Mouse (Mus musculus) layer of hippocampus, adult 8-10 months (tissue): ENCODE measurements around the gene Misp. TPM values are rescaled to one million over a fixed set of nuclear protein-coding genes. Genes with fewer than 3 reads are reported as not detected.
A peak's percentile ranks its signal among the peaks of the same experiment; 100 is the strongest.

Experiments
- DNase-seq, 2 experiments: peaks; one replicate each; pipeline ENCODE4 v3.0.0; 2022; ENCODE audit warnings: low spot score in 2 of 2
- total RNA-seq, 4 experiments: library from RNA; stranded (reverse); gene quantifications; 2 replicates each; pipeline ENCODE4 v1.2.4; 2022

Gene Misp
- total RNA-seq, 4 experiments from 2014 or later, result 1.6 to 1.9 TPM; not detected in 2

DNA sequence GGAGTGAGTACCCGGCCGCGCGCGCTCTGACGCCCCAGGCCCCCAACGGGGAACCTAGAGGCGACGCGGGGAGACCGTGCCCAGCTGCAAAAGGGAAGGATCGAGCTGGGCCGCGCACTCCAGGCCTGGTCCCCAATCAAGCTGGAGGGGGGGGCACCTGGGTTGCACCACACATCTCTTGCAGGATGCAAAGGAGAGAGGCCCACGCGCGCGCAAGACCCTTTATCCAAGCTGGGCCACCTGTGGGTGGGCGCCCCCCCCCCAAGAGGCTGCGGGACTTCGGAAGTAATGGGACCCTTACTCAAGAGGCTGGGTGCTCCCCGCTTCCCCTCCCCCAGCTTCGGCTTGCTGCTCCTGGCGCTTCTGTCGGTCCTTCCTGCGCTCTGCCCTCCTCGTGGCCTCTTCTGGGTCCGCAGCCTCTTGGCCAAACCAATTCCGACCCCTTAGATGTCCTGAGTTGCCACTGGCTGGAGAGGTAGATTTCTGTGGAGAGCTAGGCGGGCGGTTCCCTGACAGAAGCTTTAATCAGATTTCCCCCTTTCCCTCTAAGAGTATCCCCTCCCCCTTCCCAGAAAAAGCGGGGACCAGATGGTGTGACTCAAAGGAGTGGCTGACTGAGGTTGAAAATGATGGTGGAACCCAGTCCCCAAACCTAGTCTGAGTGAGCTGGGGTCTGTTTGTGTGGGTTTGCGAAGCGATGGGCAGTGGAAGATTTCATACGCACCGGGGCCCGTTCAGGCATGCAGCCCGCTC lies 26.9 kb upstream of the Misp start:
- peak in 1 of 2 experiments; percentile 63 for DNase-seq

- no peak for DNase-seq
Measured at GRCm38 (mm10) chr10:79794491-79794931, 26.3 kb upstream of the Misp start.

- no peak for DNase-seq
Measured at GRCm38 (mm10) chr10:79795905-79796304, 24.9 kb upstream of the Misp start.

- DNase-seq, result no peak
Measured at GRCm38 (mm10) chr10:79797326-79797725, 23.5 kb upstream of the Misp start.

- DNase-seq, result no peak
Measured at GRCm38 (mm10) chr10:79798289-79798928, 22.4 kb upstream of the Misp start.

DNA sequence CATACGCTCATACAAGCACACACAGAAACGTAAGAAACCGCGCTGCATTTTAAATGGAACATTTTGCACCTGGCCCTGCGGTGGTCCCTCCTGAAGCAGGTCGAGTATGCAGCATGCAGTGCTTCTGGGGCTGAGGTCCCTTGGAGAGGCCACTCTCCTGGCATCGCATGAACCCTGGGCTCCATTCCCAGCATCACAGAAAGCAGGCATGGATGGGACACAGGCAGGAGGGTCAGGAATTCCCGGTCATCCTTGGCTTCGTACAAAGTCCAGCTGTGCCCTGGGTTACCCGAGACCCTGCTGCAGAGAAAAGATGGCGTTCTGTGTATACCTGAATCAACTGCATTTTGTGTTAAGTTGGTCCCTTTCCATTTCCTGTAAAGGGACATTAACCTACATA lies 20.3 kb upstream of the Misp start:
- DNase-seq, result no peak

- no peak for DNase-seq
Measured at GRCm38 (mm10) chr10:79801837-79802236, 19.0 kb upstream of the Misp start.

GRCm38 (mm10) chr10:79802331-79802971 lies 18.3 kb upstream of the Misp start:
- DNase-seq, result no peak

GRCm38 (mm10) chr10:79803716-79804323 lies 17.0 kb upstream of the Misp start:
- DNase-seq, result peak; percentile 89 to 90

- no peak for DNase-seq
Measured at GRCm38 (mm10) chr10:79805636-79806035, 15.2 kb upstream of the Misp start.

- DNase-seq, result no peak
Measured at GRCm38 (mm10) chr10:79806331-79806730, 14.5 kb upstream of the Misp start.

GRCm38 (mm10) chr10:79806972-79807371 lies 13.8 kb upstream of the Misp start:
- DNase-seq, result no peak

DNA sequence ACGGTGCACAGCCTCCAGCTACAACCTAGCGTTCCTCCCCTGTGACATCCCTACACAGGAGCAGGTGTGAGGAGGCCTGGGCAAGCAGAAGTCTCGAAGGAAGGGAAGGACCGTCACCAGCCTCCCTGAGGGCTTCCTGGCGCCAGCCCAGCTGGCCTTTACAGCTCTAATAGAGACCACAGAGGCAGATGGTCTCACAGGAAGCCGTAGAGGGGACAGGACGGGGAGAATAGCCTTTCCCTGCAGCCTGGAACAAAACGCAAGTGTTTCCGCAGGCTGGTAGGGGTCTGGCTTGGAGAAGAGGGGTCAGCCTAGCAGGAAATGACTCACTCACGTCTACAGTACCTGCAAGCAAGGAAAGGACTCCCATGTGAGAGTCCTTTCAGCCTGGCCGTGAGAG lies 13.0 kb upstream of the Misp start:
- DNase-seq, result no peak

DNA sequence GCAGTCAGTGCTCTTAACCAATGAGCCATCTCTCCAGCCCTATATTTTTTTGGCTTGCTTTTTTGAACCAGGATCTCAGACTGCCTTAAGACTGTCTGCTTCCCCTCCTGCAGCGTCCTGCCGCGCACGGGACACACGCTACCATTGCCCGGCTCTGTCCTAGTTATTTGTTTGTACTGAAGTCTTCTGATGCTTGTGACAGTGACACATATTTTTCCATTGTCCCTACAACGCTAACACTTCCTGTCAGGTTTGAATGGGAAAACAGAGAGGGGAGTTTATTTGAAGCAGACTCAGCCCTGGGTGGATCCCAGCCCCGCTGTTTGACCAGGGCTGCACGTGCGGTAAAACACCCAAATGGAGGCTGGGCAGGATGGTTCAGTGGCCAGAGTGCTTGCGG lies 12.1 kb upstream of the Misp start:
- DNase-seq, result no peak

- peak in 1 of 2 experiments; percentile 91 for DNase-seq
Measured at GRCm38 (mm10) chr10:79811736-79812637, 8.8 kb upstream of the Misp start.

DNA sequence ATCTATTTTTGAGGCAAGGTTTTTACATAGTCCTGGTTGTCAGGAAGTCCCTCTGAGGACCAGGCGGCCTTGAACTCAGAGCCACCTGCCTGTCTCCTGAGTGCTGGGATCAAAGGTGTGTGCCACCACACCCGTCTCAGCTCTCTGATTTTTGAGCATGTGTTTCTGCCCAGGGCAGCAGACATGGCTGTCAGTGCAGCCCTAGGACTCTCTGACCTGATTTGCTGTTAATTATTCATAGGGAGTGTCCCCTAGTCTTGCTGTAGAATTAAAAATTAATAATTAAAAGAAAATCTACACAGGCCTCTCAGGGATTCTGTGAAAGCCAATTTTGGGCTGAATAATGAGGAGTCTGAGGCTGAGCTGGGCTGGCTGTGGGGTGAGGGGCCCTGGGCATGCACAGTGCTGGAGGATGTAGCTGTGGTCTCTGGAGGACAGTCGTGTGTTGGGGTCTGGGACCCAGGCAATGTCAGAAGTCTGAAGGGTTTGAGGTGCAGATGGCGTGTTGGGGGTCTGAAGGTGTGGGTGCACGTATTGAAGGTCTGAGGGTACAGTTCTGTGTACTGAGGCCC lies 6.4 kb upstream of the Misp start:
- no peak for DNase-seq

GRCm38 (mm10) chr10:79815671-79816494 lies 4.9 kb upstream of the Misp start:
- no peak for DNase-seq

DNA sequence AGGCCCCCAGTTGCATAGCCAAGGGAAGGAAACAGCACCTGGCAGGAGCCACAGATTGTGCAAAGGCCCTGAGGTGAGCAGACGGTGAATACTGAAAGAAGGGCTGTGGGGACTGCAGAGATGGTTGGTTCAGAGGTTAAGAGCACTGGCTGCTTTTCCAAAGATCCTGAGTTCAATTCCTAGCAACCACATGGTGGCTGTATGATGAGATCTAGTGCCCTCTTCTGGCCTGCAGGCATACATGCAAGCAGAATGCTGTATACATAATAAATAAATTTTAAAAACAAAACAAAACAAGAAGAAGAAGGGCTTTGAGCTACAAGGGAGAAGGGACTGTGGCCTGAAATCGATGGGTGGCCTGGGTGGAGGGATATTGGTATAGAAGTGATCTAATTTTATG lies 3.7 kb upstream of the Misp start:
- DNase-seq, result no peak

DNA sequence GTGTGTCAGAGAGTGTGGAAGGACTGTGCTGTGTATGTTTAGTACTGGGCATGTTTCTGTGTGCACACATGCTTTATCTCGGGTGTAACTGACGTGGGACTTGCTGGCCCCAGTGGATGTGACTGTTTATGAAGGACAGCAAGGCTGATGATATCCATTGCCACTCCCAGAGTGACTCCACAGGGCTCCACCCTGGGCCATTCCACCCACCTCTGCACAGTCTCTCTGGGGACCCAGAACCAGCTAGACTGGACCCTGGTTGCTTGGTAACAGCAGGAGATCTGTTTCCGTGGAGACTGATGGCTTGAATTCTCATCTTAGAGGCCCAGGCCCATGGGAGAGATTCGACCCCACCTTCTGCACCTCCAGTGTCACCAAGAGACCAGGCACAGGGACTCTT lies 2.6 kb upstream of the Misp start:
- DNase-seq, result no peak

- no peak for DNase-seq
Measured at GRCm38 (mm10) chr10:79819606-79820005, 1.2 kb upstream of the Misp start.
